Mouse (Mus musculus): ENCODE measurements around the gene Cdh23.
"Not testable (repeated sequence)": the region's sequence is repeated elsewhere in the genome, so short reads cannot be mapped to it uniquely, and the experiment has no call there.

Gene Cdh23

DNA sequence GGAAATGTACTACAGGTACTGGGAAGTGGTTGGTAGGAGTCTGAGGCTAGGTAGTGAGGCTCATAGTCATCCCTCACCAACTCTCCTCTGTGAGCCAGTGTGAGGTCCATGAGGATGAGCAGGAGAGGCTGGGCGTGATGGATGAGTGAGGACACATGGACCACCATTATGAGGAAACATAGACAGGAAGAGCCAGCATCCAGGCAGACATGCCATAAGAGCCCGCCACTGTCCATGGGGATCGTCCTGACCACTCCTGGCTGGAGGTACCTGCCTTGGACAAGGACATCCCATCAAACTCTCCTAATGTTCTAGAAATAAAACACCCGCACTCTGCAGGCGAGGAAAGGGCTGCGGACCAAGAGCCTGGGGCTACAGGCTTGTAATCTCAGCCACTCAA, at the start of gene Cdh23:
Gene Cdh23, minus strand, starts transcription at position 101 of the 400 bp plus-strand sequence.
- in situ Hi-C loops (cut with MboI; ENCODE audit: low pct_unique_long_range_greater_than_20kb in 1 of 2, low sequenced_read_pairs in 2 of 2, unreplicated experiment in 1 of 2): no loop called here

DNA sequence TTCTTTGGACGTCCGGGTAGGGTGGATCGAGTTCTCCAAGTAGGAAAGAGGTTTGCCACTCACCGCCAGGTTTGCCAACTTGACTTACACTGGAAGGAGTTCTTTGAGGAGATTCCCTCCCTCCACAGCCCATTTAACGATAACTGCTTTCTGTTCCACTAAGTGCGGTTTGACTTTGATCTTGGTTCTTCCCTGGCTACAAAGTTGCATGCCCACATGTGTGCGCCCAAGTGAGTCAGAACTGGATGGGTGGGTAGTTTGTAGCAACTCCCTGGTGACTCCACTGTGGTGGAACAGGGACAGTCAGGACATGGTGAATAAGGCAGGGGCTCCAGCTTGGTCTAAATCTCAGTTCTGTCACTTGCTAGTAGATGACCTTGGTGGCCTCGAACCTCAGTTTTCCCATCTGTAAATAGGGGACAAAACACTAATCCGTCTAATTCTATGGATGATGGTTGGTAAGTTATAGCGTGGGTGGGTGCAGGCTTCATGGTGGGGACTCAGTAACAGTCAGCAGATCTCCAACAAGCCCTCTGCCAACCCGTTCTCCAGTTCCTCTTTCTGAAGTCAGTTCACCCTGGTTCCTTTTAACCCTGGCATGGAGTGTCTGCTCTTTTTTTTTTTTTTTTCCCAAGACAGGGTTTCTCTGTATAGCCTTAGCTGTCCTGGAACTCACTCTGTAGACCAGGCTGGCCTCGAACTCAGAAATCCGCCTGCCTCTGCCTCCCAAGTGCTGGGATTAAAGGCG, 48.4 kb upstream of the Cdh23 start:
- in situ Hi-C loops (cut with MboI; ENCODE audit: low pct_unique_long_range_greater_than_20kb in 1 of 2, low sequenced_read_pairs in 2 of 2, unreplicated experiment in 1 of 2): no loop called here

DNA sequence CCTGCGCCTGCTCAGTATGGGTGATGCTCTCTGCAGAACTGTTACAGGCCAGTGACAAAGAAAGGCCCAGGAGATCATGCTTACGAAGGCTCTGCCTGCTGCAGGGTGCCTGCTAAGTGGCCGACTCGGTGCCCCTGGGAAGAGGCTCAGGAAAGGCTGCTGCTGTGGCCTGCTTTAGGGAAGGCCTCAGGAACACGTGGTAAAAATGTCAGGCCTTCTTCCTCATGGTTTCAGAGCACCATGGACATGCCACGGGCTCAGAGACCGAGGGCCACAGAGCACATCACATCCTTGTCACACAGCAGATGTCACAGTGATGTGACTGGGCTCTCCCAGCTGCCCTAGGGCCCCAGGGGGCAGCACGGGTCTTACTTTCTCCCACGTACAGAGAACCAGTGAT, 47.4 kb upstream of the Cdh23 start:
- in situ Hi-C loops (cut with MboI; ENCODE audit: low pct_unique_long_range_greater_than_20kb in 1 of 2, low sequenced_read_pairs in 2 of 2, unreplicated experiment in 1 of 2): no loop called here

DNA sequence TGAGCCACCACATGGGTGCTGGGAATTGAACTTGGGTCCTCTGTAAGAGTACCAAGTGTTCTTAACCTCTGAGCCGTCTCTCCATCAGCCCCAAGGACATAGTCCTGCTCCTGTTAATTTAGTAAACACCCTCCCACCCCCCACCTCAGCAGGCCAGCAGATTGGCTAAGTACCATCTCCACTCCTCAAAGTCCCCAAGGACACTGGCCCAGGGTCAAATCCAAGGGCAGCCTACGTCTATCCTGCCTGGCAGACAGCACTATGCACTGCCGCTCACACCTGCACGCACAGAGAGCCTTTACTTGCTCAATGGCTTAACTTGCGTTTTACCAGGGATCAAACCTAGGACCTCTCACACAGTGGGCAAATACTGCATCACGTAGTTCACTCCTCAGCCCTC, 46.7 kb upstream of the Cdh23 start:
- in situ Hi-C loops (cut with MboI; ENCODE audit: low pct_unique_long_range_greater_than_20kb in 1 of 2, low sequenced_read_pairs in 2 of 2, unreplicated experiment in 1 of 2): no loop called here

DNA sequence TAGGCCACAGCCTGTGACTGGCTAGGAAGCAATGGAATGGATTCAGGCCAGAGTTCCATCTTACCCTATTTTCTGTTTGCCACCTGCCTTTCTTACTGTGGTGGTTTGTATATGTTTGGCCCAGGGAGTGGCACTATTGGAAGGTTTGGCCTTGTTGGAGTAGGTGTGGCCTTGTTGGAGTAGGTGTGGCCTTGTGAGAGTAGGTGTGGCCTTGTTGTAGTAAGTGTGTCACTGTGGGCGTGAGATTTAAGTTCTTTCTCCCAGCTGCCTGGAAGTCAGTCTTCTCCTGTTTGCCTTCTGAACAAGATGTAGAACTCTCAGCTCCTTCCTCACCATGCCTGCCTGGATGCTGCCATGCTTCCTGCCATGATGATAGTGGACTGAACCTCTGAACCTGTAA, 46.0 kb upstream of the Cdh23 start:
- in situ Hi-C loops (cut with MboI; ENCODE audit: low pct_unique_long_range_greater_than_20kb in 1 of 2, low sequenced_read_pairs in 2 of 2, unreplicated experiment in 1 of 2): not testable (repeated sequence)

DNA sequence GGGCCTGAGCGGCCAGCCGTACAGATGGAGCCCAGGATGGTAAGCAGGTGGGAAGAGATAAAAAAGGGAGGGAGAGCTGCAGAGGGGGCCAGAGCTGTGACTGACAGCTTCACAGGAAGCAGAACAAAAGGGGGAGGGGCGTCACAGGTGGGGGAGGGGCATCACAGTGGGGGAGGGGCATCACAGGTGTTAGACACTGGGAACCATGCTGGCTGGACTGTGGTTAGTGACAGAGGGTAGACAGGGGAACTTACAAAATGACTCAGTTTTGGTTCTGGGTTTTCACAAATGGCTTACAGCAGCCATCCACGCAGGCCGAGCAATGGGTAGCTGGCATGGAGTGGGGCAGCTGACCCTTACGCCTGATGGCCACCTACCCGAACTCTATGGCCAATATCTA, 45.1 kb upstream of the Cdh23 start:
- in situ Hi-C loops (cut with MboI; ENCODE audit: low pct_unique_long_range_greater_than_20kb in 1 of 2, low sequenced_read_pairs in 2 of 2, unreplicated experiment in 1 of 2): no loop called here

DNA sequence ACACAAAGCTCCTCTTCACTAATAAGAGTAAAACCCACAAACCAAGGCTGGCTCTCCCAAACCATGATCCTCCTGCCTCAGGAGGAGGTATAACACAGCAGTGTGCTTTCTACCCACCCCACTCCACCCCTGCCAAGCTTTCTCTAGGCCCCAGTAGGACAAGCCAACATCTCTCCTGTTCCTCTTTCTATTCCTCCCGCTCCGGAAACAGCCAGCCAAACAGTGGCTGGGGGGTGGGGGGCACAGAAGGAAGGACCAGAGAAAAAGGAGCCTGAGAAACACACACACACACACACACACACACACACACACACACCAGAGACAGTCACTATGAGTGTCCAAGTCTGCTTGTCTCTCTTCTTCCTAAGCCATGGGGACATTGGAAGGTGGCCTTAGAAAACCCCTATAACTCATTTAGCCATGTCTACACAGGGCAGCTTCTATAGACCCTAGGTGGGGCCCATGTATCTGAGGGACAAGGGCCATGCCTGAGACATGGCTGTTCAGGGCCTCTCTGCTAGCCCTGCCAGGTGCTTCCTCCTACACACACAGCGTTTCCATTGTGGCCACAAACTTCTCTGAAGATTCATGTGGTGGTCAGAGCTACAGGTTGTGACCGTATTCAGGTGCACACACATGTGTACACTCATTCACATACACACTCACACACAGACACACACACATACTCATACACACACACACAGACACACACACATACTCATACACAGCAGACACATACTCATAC, 43.5 kb upstream of the Cdh23 start:
- in situ Hi-C loops (cut with MboI; ENCODE audit: low pct_unique_long_range_greater_than_20kb in 1 of 2, low sequenced_read_pairs in 2 of 2, unreplicated experiment in 1 of 2): no loop called here

DNA sequence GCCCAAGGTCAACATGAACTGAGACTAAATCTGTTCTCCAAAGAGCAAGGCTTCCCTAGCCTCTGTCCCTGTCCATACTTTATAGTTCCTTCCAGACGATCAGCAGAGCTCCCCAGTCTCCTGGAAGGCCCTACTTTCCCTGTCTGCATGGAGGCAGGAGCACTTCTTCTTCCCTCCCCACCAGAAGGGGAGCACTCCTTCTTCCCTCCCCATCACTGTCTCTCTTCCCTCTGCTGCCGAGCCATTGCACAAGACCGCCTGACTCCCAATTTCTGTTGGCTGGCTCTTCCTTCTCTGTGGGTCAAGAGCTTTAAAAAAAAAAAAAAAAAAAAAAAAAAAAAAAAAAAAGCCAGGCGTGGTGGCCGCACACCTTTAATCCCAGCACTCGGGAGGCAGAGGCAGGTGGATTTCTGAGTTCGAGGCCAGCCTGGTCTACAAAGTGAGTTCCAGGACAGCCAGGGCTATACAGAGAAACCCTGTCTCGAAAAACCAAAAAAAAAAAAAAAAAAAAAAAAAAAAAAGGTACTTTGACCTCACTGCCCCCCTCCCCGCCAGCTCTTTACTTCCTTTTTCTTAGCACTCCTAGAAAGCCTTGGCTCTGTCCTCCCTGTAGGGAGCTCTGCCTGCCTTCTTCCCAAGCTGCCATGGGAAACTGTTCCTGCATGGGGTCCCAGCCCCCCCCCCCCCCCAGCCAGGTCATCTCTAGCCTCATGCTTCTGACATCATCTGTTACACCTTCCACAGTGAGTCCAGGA, 41.8 kb upstream of the Cdh23 start:
- in situ Hi-C loops (cut with MboI; ENCODE audit: low pct_unique_long_range_greater_than_20kb in 1 of 2, low sequenced_read_pairs in 2 of 2, unreplicated experiment in 1 of 2): no loop called here

DNA sequence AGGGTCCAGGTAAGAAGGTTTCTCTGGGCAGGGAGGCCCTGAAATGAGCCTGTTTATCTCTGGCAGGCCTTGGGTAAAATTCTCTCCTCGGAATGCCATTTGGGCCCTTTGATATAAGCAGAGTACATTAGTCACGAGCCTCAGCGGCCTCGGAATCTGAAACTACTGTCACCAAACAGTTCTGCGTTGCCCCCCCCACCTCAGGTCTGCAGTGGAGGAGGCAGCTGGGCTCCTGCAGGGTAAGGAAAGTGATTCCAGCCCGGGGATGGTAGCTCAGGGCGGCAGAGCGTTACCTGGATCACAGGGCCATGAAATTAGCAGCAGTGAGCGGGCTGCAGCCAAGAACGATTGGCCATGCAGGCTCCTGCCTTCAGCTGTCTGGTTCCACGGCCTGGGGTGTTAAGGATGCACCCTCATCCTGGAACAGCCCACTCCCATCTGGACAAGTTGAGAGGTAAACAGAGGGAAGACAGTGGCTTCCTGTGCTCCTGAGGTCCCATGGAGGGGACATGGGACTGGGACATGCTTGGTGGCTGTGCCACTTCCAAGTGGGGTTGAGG, 41.0 kb upstream of the Cdh23 start:
- in situ Hi-C loops (cut with MboI; ENCODE audit: low pct_unique_long_range_greater_than_20kb in 1 of 2, low sequenced_read_pairs in 2 of 2, unreplicated experiment in 1 of 2): no loop called here

DNA sequence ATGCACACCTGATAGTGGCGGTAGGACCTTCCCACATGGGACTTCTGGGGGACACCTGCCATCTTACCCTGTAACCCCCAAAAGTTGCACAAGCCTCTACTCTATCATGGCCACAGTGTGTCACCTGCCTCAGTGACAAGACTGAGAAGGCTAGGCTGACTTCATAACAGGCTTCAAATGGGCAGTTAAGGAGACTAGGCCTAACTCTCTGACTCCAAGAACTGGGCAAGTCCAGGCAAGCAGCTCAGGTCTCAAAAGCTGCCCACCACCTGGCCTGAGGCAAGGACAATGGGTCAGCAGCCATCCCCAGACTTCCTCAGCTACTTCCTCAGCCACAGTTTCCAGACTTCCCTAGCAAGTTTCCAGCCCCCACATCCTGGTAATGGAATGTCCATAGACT, 39.4 kb upstream of the Cdh23 start:
- in situ Hi-C loops (cut with MboI; ENCODE audit: low pct_unique_long_range_greater_than_20kb in 1 of 2, low sequenced_read_pairs in 2 of 2, unreplicated experiment in 1 of 2): no loop called here

DNA sequence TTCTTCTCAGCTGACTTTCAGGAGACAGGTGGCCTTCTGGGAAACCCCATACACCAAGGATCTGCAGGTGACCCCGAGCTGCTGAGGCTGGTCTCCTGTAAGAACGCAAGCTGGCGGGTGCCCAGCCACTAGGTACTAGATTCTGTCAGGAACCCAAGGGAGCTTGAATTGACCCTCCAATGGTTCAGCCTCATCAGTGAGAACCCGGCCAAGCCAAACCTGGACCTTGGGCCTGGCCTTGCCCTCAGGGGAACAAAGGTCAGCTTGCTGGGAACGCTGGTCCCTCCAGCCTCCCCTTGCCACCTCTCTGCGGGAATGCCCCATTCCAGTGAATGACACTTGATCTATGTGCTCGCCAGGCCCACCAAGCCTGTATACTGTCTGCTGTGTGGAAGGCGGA, 37.2 kb upstream of the Cdh23 start:
- in situ Hi-C loops (cut with MboI; ENCODE audit: low pct_unique_long_range_greater_than_20kb in 1 of 2, low sequenced_read_pairs in 2 of 2, unreplicated experiment in 1 of 2): no loop called here

DNA sequence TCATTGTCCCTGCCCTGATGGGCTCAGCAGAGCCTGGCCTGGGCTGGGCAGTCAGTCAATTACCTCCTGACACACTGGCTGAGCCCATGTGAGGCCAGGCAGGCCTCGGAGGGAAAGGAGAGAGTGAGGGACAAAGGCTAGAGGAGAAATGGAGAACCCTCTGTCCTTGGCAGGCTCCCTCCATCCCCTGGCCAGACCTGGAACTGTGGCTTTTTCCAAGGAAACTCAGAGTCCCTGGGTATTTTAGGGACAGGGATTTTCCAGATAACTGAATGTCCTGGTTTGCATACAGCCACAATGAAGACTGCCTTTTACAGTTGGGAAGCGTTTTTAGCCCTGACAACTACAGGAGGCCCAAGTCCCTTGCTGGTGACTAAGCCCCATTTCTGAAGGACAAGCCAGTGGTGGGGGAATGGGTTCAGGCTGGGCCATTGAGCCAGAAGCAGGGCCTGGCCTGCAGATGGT, 36.1 kb upstream of the Cdh23 start:
- in situ Hi-C loops (cut with MboI; ENCODE audit: low pct_unique_long_range_greater_than_20kb in 1 of 2, low sequenced_read_pairs in 2 of 2, unreplicated experiment in 1 of 2): no loop called here

DNA sequence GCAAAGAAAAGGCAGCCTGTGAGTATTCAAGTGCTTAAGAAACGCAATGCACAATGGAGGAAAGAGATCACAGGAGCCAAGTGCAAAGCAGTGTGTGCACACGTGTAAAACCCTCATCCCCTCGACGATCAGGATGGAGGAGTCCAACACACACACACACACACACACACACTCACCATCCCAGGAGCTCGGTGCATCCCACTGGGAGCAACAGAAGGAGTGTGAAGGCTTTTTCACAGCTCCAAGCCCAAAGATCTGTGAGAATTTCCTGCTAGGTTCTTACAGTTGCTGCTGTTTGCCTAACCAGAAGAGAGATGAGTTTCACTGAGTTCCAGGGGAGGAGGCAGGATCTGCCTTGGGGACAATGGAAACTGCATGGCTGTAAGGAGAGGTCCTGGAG, 35.5 kb upstream of the Cdh23 start:
- in situ Hi-C loops (cut with MboI; ENCODE audit: low pct_unique_long_range_greater_than_20kb in 1 of 2, low sequenced_read_pairs in 2 of 2, unreplicated experiment in 1 of 2): no loop called here

DNA sequence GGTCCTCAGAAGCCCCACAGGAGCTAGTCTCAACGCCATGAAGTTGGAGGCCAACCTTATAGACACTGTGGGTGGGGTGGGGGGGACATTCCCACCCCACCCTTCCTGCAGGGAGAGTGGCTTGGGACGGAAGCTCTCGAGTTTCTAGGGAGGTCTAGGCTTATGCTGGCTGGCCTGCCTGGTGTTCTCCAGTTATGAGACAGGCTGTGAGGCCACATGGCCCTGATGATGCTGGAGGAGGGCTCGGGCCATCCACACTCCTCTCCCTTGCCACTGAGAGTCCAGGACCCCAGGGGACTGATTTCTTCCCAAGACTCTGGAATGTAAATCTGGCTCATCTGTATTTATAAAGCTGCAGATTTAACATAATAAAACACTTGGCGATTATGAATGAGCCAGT, 31.0 kb upstream of the Cdh23 start:
- in situ Hi-C loops (cut with MboI; ENCODE audit: low pct_unique_long_range_greater_than_20kb in 1 of 2, low sequenced_read_pairs in 2 of 2, unreplicated experiment in 1 of 2): no loop called here

DNA sequence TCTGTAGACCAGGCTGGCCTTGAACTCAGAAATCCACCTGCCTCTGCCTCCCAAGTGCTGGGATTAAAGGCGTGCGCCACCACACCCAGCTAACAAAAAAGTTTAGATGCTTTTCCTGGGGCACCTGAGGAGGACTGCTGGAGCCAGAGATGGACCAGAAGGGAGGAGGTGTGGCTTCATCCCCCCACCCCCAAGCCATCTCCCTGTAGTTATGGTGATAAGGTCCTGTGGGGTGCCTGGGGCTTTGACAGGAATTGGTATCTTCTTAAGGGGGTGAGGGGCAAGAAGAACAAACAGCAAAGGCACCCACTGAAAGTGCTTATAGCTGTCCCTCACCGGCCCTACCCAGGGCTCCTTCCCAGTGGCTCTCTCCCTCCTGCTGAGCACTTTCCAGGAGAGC, 30.6 kb upstream of the Cdh23 start:
- in situ Hi-C loops (cut with MboI; ENCODE audit: low pct_unique_long_range_greater_than_20kb in 1 of 2, low sequenced_read_pairs in 2 of 2, unreplicated experiment in 1 of 2): no loop called here

DNA sequence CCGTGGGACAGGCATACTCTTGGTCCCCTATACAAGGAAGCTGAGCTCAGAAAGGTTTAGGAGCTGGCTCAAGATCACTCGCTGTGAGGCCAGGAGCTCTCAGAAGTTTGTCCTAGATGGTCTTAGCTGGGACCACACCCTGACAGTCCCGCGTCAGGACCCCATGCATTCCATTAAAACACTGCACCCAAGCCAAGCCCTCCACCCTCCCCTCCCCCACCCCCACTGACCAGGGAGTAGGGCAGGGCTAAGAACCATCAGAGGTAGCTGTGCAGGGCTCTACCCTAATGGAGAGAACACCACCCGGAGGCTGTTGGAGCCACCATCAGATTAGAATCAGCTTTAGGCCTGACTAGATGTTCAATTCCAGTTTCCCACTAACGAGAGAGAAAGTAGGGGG, 28.2 kb upstream of the Cdh23 start:
- in situ Hi-C loops (cut with MboI; ENCODE audit: low pct_unique_long_range_greater_than_20kb in 1 of 2, low sequenced_read_pairs in 2 of 2, unreplicated experiment in 1 of 2): no loop called here

DNA sequence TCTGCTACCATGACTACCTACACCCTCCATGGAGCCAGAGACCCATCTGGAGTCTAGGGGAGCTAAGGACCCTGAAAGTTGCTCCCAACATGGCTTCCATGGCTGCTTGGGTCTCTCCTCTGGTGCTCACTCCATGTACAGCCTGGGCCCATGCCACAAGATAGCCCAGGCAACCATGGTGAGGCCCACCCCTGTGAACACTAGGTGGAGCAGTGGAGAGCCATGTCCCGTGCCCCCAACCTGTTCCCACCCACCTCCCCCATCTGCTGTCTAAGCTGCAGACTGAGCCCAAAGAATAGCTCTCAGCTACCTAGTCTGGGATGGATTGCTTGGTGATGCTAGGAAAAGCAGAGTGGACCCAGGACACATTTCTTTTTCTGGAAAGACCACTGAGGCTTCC, 27.1 kb upstream of the Cdh23 start:
- in situ Hi-C loops (cut with MboI; ENCODE audit: low pct_unique_long_range_greater_than_20kb in 1 of 2, low sequenced_read_pairs in 2 of 2, unreplicated experiment in 1 of 2): no loop called here

DNA sequence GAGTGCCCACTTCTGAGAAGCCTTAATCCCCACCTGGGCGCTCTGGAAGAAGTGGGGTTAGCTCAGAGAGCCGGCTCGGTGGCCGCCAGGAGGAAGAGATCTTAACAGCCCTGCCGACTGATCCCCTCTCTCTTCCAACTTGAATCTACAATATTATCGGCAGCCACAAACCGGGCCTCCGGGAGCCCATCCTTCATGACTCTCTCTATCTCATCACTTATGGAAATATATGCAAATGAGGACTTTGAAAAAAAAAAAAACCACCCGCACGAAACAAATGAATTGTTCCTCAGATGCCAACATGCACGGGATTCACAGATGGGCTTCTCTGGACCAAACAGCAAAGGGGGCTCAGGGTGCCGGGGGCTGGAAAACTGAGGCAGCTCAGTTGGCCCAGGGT, 25.4 kb upstream of the Cdh23 start:
- in situ Hi-C loops (cut with MboI; ENCODE audit: low pct_unique_long_range_greater_than_20kb in 1 of 2, low sequenced_read_pairs in 2 of 2, unreplicated experiment in 1 of 2): no loop called here

DNA sequence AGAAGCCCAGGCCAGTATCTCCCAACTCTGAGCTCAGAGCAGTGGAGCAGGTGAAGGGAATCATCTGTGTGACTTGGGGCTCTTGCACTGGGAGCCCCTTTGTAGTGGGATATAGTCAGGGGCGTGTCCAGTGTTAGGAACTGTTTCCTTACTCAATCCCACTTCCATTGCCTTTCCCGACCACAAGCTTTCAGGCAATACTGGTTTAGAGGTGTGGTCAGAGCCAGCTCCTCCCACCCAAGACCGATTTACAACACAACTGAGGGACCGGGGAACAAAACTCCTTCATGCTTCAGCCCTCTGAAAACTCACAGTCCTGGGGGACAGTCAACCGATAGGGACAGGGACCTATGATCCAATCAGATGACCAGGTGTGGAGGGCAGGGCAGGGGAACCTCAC, 24.2 kb upstream of the Cdh23 start:
- in situ Hi-C loops (cut with MboI; ENCODE audit: low pct_unique_long_range_greater_than_20kb in 1 of 2, low sequenced_read_pairs in 2 of 2, unreplicated experiment in 1 of 2): no loop called here

Measured in mouse embryonic stem cell (cell line).